Mouse (Mus musculus) bone marrow, adult 2 months (tissue): ENCODE results near the gene Cpne9. TPM values are rescaled to one million over a fixed set of nuclear protein-coding genes. Genes with fewer than 3 reads are reported as not detected.
A peak's percentile ranks its signal among the peaks of the same experiment; 100 is the strongest.

Source experiments
- H3K27ac ChIP-seq: fragments of 200-500 bp; 2 replicates; pipeline ENCODE4 v1.5.1; 2012; ENCODE audit warnings: low read depth, mild to moderate bottlenecking, control low read depth, inconsistent platforms, low read length; ENCODE audit not compliant: control insufficient read depth, poor library complexity, insufficient read depth
- H3K4me1 ChIP-seq: fragments of 200-500 bp; 2 replicates; pipeline ENCODE4 v1.6.1; 2011; ENCODE audit warnings: low read length; ENCODE audit not compliant: control insufficient read depth, insufficient read depth
- H3K4me3 ChIP-seq: fragments of 200-500 bp; replicated peaks from 2 replicates; pipeline ENCODE3; 2011; ENCODE audit warnings: mild to moderate bottlenecking, low read depth, low read length, control low read depth; ENCODE audit not compliant: control insufficient read depth
- CTCF ChIP-seq: fragments of 200-500 bp; IDR thresholded peaks from 2 replicates; pipeline ENCODE4 v1.5.1; 2011; ENCODE audit warnings: low read length, control low read depth; ENCODE audit not compliant: control insufficient read depth, insufficient read depth
- POLR2A ChIP-seq: fragments of 200-500 bp; IDR thresholded peaks from 2 replicates; pipeline ENCODE4 v1.6.1; 2011; ENCODE audit warnings: low read depth, mild to moderate bottlenecking, control low read depth, low read length, borderline replicate concordance; ENCODE audit not compliant: control insufficient read depth
- WGBS: fragments of 180-500 bp; shearing (Covaris S2); methylation state at CpG from one replicate; pipeline ENCODE4 v1.1.7; 2018; 5-methylcytosine and 5-hydroxymethylcytosine counted together
- polyA plus RNA-seq: library from polyadenylated mRNA; stranded (reverse); fragments of >200 nt; gene quantifications from 2 replicates; pipeline ENCODE4 v1.2.4, GENCODE M21; 2011; ENCODE audit warnings: low replicate concordance; ENCODE audit not compliant: missing spikeins, insufficient read depth, insufficient read length

The Cpne9 gene
- polyA plus RNA-seq, 1 experiment: 1.1 TPM

DNA sequence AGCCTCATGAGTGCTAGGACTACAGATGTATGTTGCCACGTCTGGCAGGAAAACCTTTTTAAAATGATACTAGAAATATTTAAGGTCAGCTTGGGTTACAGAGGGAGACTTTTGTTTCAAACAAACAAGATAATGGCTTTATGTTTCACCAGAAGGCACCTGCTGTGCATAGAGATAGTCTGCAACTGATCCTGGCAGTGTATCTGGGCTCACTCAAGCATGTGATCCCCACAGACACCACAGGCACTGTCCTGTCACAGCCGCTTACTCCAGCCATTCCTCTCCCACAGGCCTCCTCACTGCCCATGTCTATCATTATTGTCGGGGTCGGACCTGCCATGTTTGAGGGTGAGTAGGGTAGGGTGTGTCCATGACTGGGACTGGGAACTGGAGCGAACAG is 19.2 kb downstream of the Cpne9 start:
- Histone ChIP-seq H3K4me1 (no peaks in the 10 kb centered on the region), H3K27ac (no peak overlapping the region), H3K4me3 (no peak overlapping the region)
- no peak for TF ChIP-seq CTCF
- no peak for TF ChIP-seq POLR2A
- 75% methylated on average over 5 of the region's 5 CpGs for WGBS

DNA sequence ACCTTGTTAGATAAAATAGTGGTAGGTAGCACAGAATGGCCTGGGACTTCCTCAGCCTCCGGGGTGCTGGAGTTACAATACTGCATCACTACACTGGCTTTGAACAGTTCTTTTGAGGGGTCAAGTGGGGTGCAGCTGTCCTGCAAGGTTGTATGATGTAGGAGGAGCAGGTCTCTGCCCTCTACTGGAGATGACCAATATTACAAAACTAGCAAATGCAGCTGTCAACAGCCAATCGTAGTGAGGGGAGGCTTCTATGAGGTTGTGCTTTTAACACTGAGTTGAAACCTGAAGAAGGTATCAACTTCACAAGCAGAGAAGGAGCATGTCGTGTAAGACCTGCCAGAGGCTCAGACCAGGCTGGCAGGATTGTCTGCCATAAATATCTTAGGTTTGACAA is 20.2 kb downstream of the Cpne9 start:
- TF ChIP-seq CTCF (peak; percentile 57), POLR2A (no peak)
- Histone ChIP-seq H3K4me3 (no peak overlapping the region), H3K4me1 (no peaks in the 10 kb centered on the region), H3K27ac (no peak overlapping the region)
- WGBS: 8% methylated on average over 3 of the region's 3 CpGs

DNA sequence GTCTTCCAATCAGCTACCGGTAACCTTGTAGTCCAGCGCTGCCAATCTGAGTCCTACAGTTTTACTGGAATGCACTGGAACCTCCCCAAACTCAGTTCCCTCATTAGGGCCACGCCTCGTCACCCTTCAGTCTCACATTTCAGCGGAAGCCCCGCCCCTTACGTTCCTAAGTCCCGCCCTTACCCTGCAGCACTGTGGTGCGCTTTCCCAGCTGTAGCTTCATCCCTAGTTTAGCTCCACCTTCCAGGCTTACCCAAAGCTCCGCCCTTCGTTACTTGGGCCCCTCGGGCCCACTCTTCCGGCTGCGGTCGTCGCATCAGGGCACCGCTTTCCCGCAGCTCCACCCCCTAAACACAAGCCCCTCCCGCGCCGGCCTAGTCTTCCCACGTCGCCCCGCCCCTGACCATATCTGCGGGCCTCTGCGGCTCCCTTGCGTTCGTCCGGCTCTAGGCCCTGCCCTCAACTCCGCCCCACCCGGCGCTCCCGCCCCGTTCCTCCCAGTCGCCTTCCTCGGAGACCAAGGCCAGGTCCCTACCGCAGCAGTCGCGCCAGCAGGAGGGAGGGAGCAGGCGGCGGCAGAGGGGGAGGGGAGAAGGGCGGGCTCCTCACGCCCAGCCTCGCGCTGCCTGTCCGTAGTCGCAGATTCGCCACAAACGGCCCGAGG is 24.3 kb downstream of the Cpne9 start:
- Histone ChIP-seq H3K4me1 (no peaks in the 10 kb centered on the region; the same call in 1 of the 2 replicates), H3K4me3 (peak overlapping the region; percentile 80), H3K27ac (peak overlapping the region; percentile 99)
- WGBS: under 1% methylated on average over 50 of the region's 50 CpGs
- TF ChIP-seq CTCF: no peak
- TF ChIP-seq POLR2A: peak; percentile 69; the same call in 1 of the 2 replicates

DNA sequence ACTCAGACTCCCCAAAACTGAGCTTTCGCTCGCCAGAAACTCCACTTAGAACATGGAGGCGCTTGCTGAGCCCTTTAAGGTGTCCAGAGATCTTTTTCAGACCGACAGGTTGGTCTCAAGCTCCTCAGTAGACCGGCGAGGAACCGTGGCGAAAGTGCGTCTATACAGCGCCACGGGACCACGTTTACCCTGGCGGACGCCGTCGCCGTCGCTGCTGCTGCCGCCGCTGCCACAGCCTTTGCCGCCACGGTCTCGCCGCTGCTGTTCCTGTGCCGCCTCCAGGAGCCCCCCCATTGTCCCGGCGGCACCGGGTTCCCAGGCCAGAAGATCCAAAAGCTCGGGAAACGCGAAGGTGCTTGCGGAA is 24.9 kb downstream of the Cpne9 start, which contains the start of gene Brpf1:
Gene Brpf1, plus strand, starts transcription at position 152 of the 364 bp plus-strand sequence.
- Histone ChIP-seq H3K4me1 (no peaks in the 10 kb centered on the region; the same call in 1 of the 2 replicates), H3K27ac (peak within 1 kb of the TSS; percentile 99), H3K4me3 (peak within 1 kb of the TSS; percentile 80)
- TF ChIP-seq CTCF: no peak
- peak; percentile 29; the same call in 1 of the 2 replicates for TF ChIP-seq POLR2A
- under 1% methylated on average over 32 of the region's 32 CpGs for WGBS

DNA sequence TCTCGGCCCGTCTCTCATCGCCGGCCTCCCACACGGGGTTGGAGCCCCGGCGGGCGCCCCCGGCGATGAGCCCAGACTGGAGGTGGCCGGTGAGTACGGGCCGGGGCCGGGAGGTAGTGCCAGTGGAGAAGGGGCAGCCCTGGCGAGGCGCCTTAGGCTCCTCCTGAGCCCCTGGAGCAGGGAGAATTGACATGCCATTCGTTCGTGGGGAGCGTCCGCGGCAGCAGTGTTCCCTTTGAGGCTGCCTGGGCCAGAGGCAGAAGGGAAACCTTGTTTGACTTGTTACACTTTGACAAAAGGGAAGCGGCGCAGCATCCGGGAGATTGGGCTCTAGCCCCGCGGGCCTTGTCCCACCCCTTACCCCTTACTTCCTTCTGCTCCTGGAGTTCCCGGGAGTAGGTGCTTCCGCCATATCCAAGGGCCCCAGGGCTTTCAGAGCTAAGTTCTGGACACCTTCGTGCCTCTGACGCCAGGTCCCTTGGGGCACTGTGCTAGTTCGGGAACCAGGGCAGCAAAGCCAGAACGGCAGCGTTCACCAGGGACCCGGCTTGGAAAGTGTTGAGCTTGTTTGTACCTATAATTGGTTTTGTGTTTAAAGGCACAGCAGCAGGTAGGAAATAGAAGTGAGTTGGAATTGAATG is 25.5 kb downstream of the Cpne9 start:
- TF ChIP-seq CTCF (no peak), POLR2A (peak; percentile 44; the same call in 1 of the 2 replicates)
- peak overlapping the region; percentile 99 for H3K27ac ChIP-seq
- H3K4me3 ChIP-seq: peak overlapping the region; percentile 80
- 1% methylated on average over 34 of the region's 34 CpGs for WGBS
- H3K4me1 ChIP-seq: no peaks in the 10 kb centered on the region; the same call in 1 of the 2 replicates

DNA sequence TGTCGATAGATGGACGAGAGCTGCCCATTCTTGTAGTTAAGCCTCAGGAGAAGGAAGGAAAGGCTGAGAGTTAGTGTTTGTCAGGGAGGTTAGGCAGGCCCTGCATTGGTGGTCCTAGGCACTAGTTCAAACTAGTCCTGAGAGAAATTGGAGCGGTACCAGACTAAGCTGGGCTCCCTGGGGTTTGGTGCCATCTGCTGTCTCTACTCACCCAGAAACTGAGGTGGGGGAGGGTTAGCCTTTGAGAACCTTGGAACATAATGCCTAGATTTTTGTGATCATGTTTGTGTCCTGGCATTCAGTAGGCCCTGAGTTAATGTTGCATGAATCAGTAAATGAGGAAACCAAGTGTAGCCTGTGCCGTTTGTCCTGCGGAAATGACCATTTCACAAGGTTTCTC is 26.0 kb downstream of the Cpne9 start:
- no peak for TF ChIP-seq POLR2A
- TF ChIP-seq CTCF: peak; percentile 49; the same call in 1 of the 2 replicates
- Histone ChIP-seq H3K4me3 (peak overlapping the region; percentile 80), H3K27ac (peak overlapping the region; percentile 99; the same call in 1 of the 2 replicates), H3K4me1 (no peaks in the 10 kb centered on the region; the same call in 1 of the 2 replicates)
- WGBS: 10% methylated on average over 5 of the region's 5 CpGs

DNA sequence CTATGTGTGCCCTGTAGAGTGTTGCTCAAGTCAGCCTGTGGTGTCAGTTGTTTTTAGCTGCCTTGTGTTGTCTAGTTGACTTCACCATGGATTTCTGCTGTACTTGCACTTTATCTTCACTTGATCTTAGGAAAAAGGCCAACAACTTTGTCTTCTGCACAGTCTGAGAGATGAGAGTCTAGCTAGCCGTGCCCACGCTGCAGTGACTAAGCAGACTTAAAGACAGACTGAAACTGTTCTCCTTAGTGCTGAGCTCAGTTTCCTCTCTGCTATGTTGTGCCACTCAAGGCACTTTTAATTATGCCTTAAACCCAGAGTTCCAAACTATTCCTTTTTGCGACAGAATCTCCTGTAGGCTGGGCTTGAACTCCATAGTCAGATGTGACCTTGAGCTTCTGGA is 33.9 kb downstream of the Cpne9 start:
- TF ChIP-seq CTCF: no peak
- TF ChIP-seq POLR2A: no peak
- H3K4me3 ChIP-seq: no peak overlapping the region
- H3K4me1 ChIP-seq: no peaks in the 10 kb centered on the region
- H3K27ac ChIP-seq: no peak overlapping the region
- 86% methylated on average over 3 of the region's 3 CpGs for WGBS

DNA sequence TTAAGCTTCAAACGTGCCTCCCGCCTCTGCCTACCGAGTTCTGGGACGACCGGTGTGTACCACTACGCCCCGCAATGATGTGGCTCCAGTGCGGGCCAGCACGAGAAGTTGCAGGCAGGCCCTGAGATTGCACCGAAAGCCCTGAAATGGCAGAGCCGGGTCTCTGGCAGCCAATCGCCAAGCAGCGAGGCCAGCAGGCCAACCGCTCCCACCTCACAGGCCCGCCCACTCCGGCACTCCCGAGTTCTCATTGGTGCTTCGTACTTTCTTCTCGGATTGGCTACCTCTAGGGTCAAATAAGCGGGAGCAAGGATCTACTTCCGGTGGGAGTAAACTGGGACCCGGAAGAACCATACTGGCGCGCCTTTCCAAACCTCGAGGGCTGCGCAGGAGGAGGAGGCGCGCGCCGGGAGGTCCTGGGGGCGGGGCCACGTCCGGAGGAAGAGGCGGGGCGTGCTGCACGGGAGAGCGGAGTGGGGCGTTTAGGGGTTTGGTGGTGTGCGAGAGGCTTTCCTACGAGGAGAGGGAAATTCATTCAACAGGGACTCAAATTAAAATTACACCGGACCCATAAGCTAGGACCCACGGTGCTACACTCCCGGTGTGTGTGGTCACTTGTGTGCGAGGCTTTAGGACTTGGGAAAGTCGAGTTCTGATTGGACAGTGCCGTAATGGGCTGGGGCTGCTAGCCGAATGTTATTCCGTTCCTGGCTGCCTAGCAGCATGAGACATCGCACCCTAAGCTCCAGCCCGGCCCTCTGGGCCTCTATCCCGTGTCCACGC is 44.6 kb downstream of the Cpne9 start, which contains the start of gene Ogg1:
Gene Ogg1, plus strand, starts transcription at position 440 of the 783 bp plus-strand sequence.
- Histone ChIP-seq H3K4me3 (peak within 1 kb of the TSS; percentile 92), H3K27ac (peak within 1 kb of the TSS; percentile 74), H3K4me1 (peaks cover 3% of the 10 kb centered on the region)
- 1% methylated on average over 52 of the region's 52 CpGs for WGBS
- no peak for TF ChIP-seq CTCF
- peak; percentile 83; the same call in 1 of the 2 replicates for TF ChIP-seq POLR2A
